Mouse (Mus musculus): ENCODE data around the gene Dnajc27. TPM values are rescaled to one million over a fixed set of nuclear protein-coding genes. Genes with fewer than 3 reads are reported as not detected.

Dnajc27 gene
- polyA plus RNA-seq, 1 experiment from 2014 or later = 8.7 TPM

DNA sequence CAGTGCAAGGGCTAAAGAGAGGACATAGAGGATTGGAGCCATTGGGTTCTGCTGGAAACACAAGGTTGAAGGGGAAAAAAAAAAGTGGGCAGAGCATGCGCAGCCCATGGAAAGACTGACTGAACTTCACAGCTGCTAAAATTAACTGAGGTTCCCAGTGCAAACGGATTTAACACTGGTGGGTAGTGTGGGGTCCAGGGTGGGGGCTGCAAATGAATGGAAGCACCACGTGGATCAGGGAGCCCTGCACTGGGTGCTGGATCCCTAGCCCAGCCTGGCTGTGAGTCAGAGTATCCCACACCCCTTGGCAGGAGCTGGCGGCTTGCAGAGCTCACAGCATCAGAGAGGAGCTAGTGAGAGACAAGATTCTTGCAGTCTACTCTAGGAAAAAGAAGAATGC is 35.2 kb downstream of the Dnajc27 start:
- Histone ChIP-seq H3K4me1 (ENCODE audit: control insufficient read depth, insufficient read depth, low read length) (no peaks in the 10 kb centered on the region), H3K36me3 (ENCODE audit: control insufficient read depth, insufficient read depth, low read length) (peaks cover 2% of the 10 kb centered on the region; the same call in 1 of the 2 replicates), H3K4me2 (ENCODE audit: low read length) (no peak overlapping the region), H3K27me3 (replicated peaks; ENCODE audit: control insufficient read depth, insufficient read depth, low read length) (no peaks in the 10 kb centered on the region), H3K9me3 (replicated peaks; ENCODE audit: control insufficient read depth, low read length) (no peaks in the 10 kb centered on the region), H3K9ac (ENCODE audit: low read length) (no peak overlapping the region), H3K4me3 (ENCODE audit: low read depth, low read length) (no peak overlapping the region), H3K27ac (ENCODE audit: low read depth, low read length) (no peak overlapping the region)
- WGBS = 70% methylated on average over 4 of the region's 4 CpGs
- ATAC-seq = no peak
- DNase-seq (ENCODE audit: low spot score) = no peak

DNA sequence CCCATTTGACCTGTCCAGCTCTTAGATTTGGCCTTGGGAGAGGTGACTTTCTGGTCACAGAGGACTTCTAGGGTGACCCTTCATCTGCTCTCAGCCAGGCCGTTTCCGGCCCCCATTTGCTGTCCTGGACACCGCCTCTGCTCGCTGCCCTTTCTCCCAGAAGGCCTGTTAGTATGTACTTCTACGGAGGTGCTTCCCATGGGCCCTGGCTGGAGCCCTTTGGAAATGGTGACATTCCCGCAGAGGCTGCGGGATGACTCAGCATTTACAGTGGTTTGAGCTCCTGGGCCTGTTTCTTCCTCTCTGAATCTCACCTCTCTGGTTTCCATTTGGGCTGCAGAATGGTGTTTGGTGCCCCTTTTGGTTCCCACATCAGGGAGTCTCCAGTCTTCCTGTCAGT is 45.0 kb downstream of the Dnajc27 start:
- H3K27ac ChIP-seq (ENCODE audit: low read depth, low read length) = no peak overlapping the region
- no peaks in the 10 kb centered on the region for H3K36me3 ChIP-seq (ENCODE audit: control insufficient read depth, insufficient read depth, low read length)
- H3K4me1 ChIP-seq (ENCODE audit: control insufficient read depth, insufficient read depth, low read length) = no peaks in the 10 kb centered on the region
- no peaks in the 10 kb centered on the region for H3K27me3 ChIP-seq (replicated peaks; ENCODE audit: control insufficient read depth, insufficient read depth, low read length)
- H3K9me3 ChIP-seq (replicated peaks; ENCODE audit: control insufficient read depth, low read length) = no peaks in the 10 kb centered on the region
- DNase-seq (ENCODE audit: low spot score) (no peak), ATAC-seq (no peak)
- H3K9ac ChIP-seq (ENCODE audit: low read length) = no peak overlapping the region
- 84% methylated on average over 7 of the region's 7 CpGs for WGBS
- H3K4me3 ChIP-seq (ENCODE audit: low read depth, low read length) = no peak overlapping the region
- no peak overlapping the region for H3K4me2 ChIP-seq (ENCODE audit: low read length)

DNA sequence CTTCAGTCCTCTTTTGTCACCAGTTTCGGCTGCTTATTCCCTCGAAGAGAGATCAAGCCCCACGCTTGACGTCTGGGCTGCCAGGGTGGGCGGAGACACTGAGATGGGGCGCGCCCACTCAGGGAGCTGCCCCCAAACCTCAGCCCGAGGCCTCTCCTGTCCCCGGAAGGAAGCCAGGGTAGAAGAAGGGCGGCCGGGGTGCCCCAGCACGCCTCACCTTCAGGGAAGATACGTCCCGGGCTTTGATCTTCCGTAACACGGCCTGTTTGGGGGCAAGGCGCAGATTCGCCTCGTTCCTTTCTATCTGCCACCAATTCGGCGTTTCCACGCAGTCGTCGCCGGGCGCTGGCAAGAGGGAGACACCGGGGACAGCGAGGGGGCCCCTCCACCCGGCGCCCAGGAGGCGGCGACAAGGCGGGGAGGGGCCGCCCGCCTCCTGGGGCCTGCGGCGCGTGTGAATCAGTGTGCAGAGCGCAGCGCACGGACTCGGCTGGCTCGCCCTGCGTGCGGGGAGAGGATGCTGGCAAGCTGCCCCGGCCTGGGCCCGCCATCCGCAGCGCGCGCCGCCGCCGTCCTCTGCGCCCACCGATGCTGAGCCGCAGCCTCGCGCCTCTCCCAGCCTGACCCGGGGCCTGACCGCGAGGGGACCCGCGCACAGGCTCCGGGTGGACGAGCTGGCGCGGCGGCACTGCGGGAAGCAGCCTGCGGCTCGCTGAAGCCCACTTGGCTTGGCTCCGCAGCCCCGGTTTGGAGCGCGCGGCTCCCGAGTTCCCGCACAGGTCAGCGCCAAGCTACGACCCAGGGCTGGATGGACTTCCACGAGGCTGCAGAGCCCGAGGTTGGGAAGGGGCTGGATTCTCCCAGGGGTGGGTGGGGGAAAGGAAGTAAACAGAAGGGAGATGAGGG is 50.8 kb downstream of the Dnajc27 start, which contains the start of gene Adcy3:
TSS of gene Adcy3 (plus strand) at position 163 of the 906 bp plus-strand sequence.
- Histone ChIP-seq H3K36me3 (ENCODE audit: control insufficient read depth, insufficient read depth, low read length) (no peaks in the 10 kb centered on the region), H3K4me3 (ENCODE audit: low read depth, low read length) (peak within 1 kb of the TSS; percentile 57), H3K9me3 (replicated peaks; ENCODE audit: control insufficient read depth, low read length) (no peaks in the 10 kb centered on the region), H3K27ac (ENCODE audit: low read depth, low read length) (peak within 1 kb of the TSS; percentile 58), H3K27me3 (replicated peaks; ENCODE audit: control insufficient read depth, insufficient read depth, low read length) (no peaks in the 10 kb centered on the region), H3K4me1 (ENCODE audit: control insufficient read depth, insufficient read depth, low read length) (peaks cover 7% of the 10 kb centered on the region; the same call in 1 of the 2 replicates), H3K4me2 (ENCODE audit: low read length) (peak within 1 kb of the TSS; percentile 85), H3K9ac (ENCODE audit: low read length) (peak within 1 kb of the TSS; percentile 83)
- peak; percentile 82 for DNase-seq (ENCODE audit: low spot score)
- WGBS = under 1% methylated on average over 76 of the region's 83 CpGs
- peak; percentile 93 for ATAC-seq

GRCm38 (mm10) chr12:4133847-4134212 is 51.4 kb downstream of the Dnajc27 start:
- peak overlapping the region; percentile 57 for H3K4me3 ChIP-seq (ENCODE audit: low read depth, low read length)
- peak overlapping the region; percentile 85 for H3K4me2 ChIP-seq (ENCODE audit: low read length)
- ATAC-seq (peak; percentile 19), DNase-seq (ENCODE audit: low spot score) (no peak)
- H3K9ac ChIP-seq (ENCODE audit: low read length) = peak overlapping the region; percentile 83
- H3K27ac ChIP-seq (ENCODE audit: low read depth, low read length) = peak overlapping the region; percentile 58; the same call in 1 of the 2 replicates
- no peaks in the 10 kb centered on the region for H3K27me3 ChIP-seq (replicated peaks; ENCODE audit: control insufficient read depth, insufficient read depth, low read length)
- H3K36me3 ChIP-seq (ENCODE audit: control insufficient read depth, insufficient read depth, low read length) = no peaks in the 10 kb centered on the region
- H3K4me1 ChIP-seq (ENCODE audit: control insufficient read depth, insufficient read depth, low read length) = peaks cover 7% of the 10 kb centered on the region; the same call in 1 of the 2 replicates
- no peaks in the 10 kb centered on the region for H3K9me3 ChIP-seq (replicated peaks; ENCODE audit: control insufficient read depth, low read length)
- 30% methylated on average over 11 of the region's 11 CpGs for WGBS

- no peak overlapping the region for H3K9ac ChIP-seq (ENCODE audit: low read length)
- DNase-seq (ENCODE audit: low spot score) = no peak
- H3K4me2 ChIP-seq (ENCODE audit: low read length) = no peak overlapping the region
- whole genome bisulfite sequencing = 89% methylated on average over 5 of the region's 5 CpGs
- no peaks in the 10 kb centered on the region for H3K9me3 ChIP-seq (replicated peaks; ENCODE audit: control insufficient read depth, low read length)
- H3K4me1 ChIP-seq (ENCODE audit: control insufficient read depth, insufficient read depth, low read length) = no peaks in the 10 kb centered on the region
- ATAC-seq = no peak
- no peaks in the 10 kb centered on the region for H3K27me3 ChIP-seq (replicated peaks; ENCODE audit: control insufficient read depth, insufficient read depth, low read length)
- H3K4me3 ChIP-seq (ENCODE audit: low read depth, low read length) = no peak overlapping the region
- no peak overlapping the region for H3K27ac ChIP-seq (ENCODE audit: low read depth, low read length)
- no peaks in the 10 kb centered on the region for H3K36me3 ChIP-seq (ENCODE audit: control insufficient read depth, insufficient read depth, low read length)
These were observed 60.8 kb downstream of the Dnajc27 start for GRCm38 (mm10) chr12:4143179-4143578.

GRCm38 (mm10) chr12:4150936-4151335 is 68.6 kb downstream of the Dnajc27 start:
- DNase-seq (ENCODE audit: low spot score) = no peak
- H3K27ac ChIP-seq (ENCODE audit: low read depth, low read length) = no peak overlapping the region
- H3K9ac ChIP-seq (ENCODE audit: low read length) = no peak overlapping the region
- no peaks in the 10 kb centered on the region for H3K4me1 ChIP-seq (ENCODE audit: control insufficient read depth, insufficient read depth, low read length)
- WGBS = 97% methylated on average over 2 of the region's 2 CpGs
- ATAC-seq = no peak
- no peak overlapping the region for H3K4me2 ChIP-seq (ENCODE audit: low read length)
- no peaks in the 10 kb centered on the region for H3K9me3 ChIP-seq (replicated peaks; ENCODE audit: control insufficient read depth, low read length)
- no peaks in the 10 kb centered on the region for H3K36me3 ChIP-seq (ENCODE audit: control insufficient read depth, insufficient read depth, low read length)
- no peak overlapping the region for H3K4me3 ChIP-seq (ENCODE audit: low read depth, low read length)
- H3K27me3 ChIP-seq (replicated peaks; ENCODE audit: control insufficient read depth, insufficient read depth, low read length) = no peaks in the 10 kb centered on the region

- DNase-seq (ENCODE audit: low spot score) (no peak), ATAC-seq (no peak)
- no peak overlapping the region for H3K27ac ChIP-seq (ENCODE audit: low read depth, low read length)
- 80% methylated on average over 3 of the region's 3 CpGs for WGBS
- H3K9ac ChIP-seq (ENCODE audit: low read length) = no peak overlapping the region
- H3K36me3 ChIP-seq (ENCODE audit: control insufficient read depth, insufficient read depth, low read length) = no peaks in the 10 kb centered on the region
- H3K4me3 ChIP-seq (ENCODE audit: low read depth, low read length) = no peak overlapping the region
- H3K27me3 ChIP-seq (replicated peaks; ENCODE audit: control insufficient read depth, insufficient read depth, low read length) = no peaks in the 10 kb centered on the region
- H3K4me1 ChIP-seq (ENCODE audit: control insufficient read depth, insufficient read depth, low read length) = no peaks in the 10 kb centered on the region
- H3K9me3 ChIP-seq (replicated peaks; ENCODE audit: control insufficient read depth, low read length) = no peaks in the 10 kb centered on the region
- H3K4me2 ChIP-seq (ENCODE audit: low read length) = no peak overlapping the region
These were observed 69.6 kb downstream of the Dnajc27 start for GRCm38 (mm10) chr12:4151969-4152368.

GRCm38 (mm10) chr12:4157466-4157865 is 75.1 kb downstream of the Dnajc27 start:
- Histone ChIP-seq H3K36me3 (ENCODE audit: control insufficient read depth, insufficient read depth, low read length) (no peaks in the 10 kb centered on the region), H3K27ac (ENCODE audit: low read depth, low read length) (no peak overlapping the region), H3K4me3 (ENCODE audit: low read depth, low read length) (no peak overlapping the region), H3K4me2 (ENCODE audit: low read length) (no peak overlapping the region), H3K4me1 (ENCODE audit: control insufficient read depth, insufficient read depth, low read length) (no peaks in the 10 kb centered on the region), H3K27me3 (replicated peaks; ENCODE audit: control insufficient read depth, insufficient read depth, low read length) (no peaks in the 10 kb centered on the region), H3K9me3 (replicated peaks; ENCODE audit: control insufficient read depth, low read length) (no peaks in the 10 kb centered on the region), H3K9ac (ENCODE audit: low read length) (no peak overlapping the region)
- no peak for ATAC-seq
- WGBS = 64% methylated on average over 2 of the region's 2 CpGs
- no peak for DNase-seq (ENCODE audit: low spot score)

DNA sequence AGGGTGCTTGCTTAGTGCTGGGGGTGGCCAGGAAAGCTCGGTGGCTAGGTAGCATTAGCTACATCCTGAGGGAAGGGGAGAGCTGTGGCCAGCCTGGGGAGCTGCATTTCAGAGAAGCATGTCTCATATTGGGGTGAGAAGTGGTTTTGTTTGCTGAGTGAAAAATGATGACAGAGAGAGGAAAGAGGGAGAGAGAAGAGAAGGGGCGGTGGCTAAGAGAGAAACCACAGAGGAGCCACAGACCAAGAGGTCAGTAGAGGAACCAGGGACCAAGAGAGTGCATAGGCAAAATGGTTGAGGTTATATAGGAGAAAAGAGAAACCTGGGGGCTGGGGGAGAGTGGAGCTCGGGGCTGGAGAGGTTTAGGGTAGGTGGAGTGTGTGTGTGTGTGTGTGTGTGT is 75.8 kb downstream of the Dnajc27 start:
- ATAC-seq = no peak
- WGBS = 88% methylated on average over 3 of the region's 3 CpGs

More for the DNA sequence above, 75.8 kb downstream of the Dnajc27 start:
- Histone ChIP-seq H3K4me2 (ENCODE audit: low read length) (no peak overlapping the region), H3K27ac (ENCODE audit: low read depth, low read length) (no peak overlapping the region), H3K9me3 (replicated peaks; ENCODE audit: control insufficient read depth, low read length) (no peaks in the 10 kb centered on the region), H3K27me3 (replicated peaks; ENCODE audit: control insufficient read depth, insufficient read depth, low read length) (no peaks in the 10 kb centered on the region), H3K4me3 (ENCODE audit: low read depth, low read length) (no peak overlapping the region), H3K4me1 (ENCODE audit: control insufficient read depth, insufficient read depth, low read length) (no peaks in the 10 kb centered on the region), H3K9ac (ENCODE audit: low read length) (no peak overlapping the region), H3K36me3 (ENCODE audit: control insufficient read depth, insufficient read depth, low read length) (no peaks in the 10 kb centered on the region)
- DNase-seq (ENCODE audit: low spot score) = no peak

All from forebrain, embryonic 14.5 days (tissue).